Mouse (Mus musculus) midbrain, embryonic 12.5 days (tissue): ENCODE results near the gene Polm. TPM values are rescaled to one million over a fixed set of nuclear protein-coding genes. Genes with fewer than 3 reads are reported as not detected.

ENCODE experiments used
- ATAC-seq: fragments of 200-750 bp; cut with Nextera tagmentation; 2 replicates; pipeline ENCODE4 v1.8.0; 2017; ENCODE audit warnings: low read depth, moderate TSS enrichment, moderate library complexity; ENCODE audit not compliant: low FRiP score
- H3K27ac ChIP-seq: fragments of 300-500 bp; sonication (generic); replicated peaks from 2 replicates; pipeline ENCODE4 v1.5.1; 2016; ENCODE audit warnings: mild to moderate bottlenecking
- H3K27me3 ChIP-seq: fragments of 300-500 bp; sonication (generic); 2 replicates; pipeline ENCODE4 v1.6.1; 2016; ENCODE audit warnings: mild to moderate bottlenecking
- H3K36me3 ChIP-seq: fragments of 300-500 bp; sonication (generic); 2 replicates; pipeline ENCODE4 v1.6.1; 2016
- H3K4me1 ChIP-seq: fragments of 300-500 bp; sonication (generic); 2 replicates; pipeline ENCODE4 v1.6.1; 2016
- H3K4me2 ChIP-seq: fragments of 300-500 bp; sonication (generic); replicated peaks from 2 replicates; pipeline ENCODE4 v1.6.1; 2016; ENCODE audit warnings: mild to moderate bottlenecking, moderate library complexity
- H3K4me3 ChIP-seq: fragments of 300-500 bp; sonication (generic); 2 replicates; pipeline ENCODE4 v1.5.1; 2016; ENCODE audit warnings: mild to moderate bottlenecking
- H3K9ac ChIP-seq: fragments of 300-500 bp; sonication (generic); replicated peaks from 2 replicates; pipeline ENCODE4 v1.6.1; 2016; ENCODE audit warnings: mild to moderate bottlenecking, moderate library complexity
- H3K9me3 ChIP-seq: fragments of 300-500 bp; sonication (generic); 2 replicates; pipeline ENCODE4 v1.6.1; 2016; ENCODE audit warnings: mild to moderate bottlenecking
- WGBS: fragments of 180-500 bp; shearing (Covaris S2); methylation state at CpG from one replicate; pipeline ENCODE4 v1.1.7; 2016; 5-methylcytosine and 5-hydroxymethylcytosine counted together
- polyA plus RNA-seq: library from polyadenylated mRNA; unstranded; fragments of >200 nt; fragmentation: Nextera tagmentation; extraction: Ambion mirVana; gene quantifications from 2 replicates; pipeline ENCODE4 v1.2.1, GENCODE M21; 2016

Gene Polm
- polyA plus RNA-seq, 1 experiment from 2014 or later, result 9.3 TPM

DNA sequence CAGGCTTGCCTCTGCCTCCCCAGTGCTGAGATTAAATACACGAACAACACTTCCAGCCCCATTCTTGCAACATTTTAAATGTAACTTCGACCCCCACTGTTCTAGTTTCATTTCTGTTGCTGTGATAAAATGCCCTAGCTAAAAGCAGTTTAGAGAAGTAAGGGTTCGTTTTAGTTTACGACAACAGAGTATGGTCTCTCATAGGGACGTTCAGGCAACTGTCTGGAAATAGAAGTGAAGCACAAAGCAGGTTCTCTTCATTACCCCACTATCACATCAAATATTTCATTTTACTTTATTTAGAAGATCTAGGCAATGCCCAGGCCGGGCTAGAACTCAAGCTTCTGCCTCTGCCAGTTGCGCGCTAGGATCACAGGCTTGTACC, 50.2 kb downstream of the Polm start:
- 43% methylated on average over 8 of the region's 8 CpGs for WGBS
- Histone ChIP-seq H3K9ac (peak overlapping the region; percentile 88), H3K4me3 (peak overlapping the region; percentile 91), H3K4me2 (peak overlapping the region; percentile 66), H3K27ac (peak overlapping the region; percentile 90; the same call in 1 of the 2 replicates), H3K4me1 (peaks cover 24% of the 10 kb centered on the region), H3K9me3 (no peaks in the 10 kb centered on the region), H3K27me3 (no peaks in the 10 kb centered on the region), H3K36me3 (peaks cover 19% of the 10 kb centered on the region)
- no peak for ATAC-seq

DNA sequence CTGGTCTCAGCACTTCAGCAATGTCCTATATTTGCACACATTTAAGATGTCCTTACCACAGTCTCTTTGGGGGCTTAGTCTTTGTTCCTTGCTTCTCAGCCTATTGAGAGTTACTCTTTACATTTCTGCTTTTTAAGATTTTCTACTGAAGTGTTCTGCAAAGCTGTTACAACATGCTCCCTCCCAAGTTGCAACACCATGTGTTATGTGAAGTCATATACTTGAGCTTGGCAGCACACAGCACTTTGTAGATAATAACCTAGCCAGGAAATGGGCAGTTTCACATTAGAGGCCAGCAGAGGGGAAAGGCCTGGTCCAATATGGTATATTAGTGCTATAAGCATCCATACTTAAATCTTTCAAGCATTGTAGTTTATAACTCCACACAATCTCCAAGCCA, 52.1 kb downstream of the Polm start:
- Histone ChIP-seq H3K9ac (no peak overlapping the region), H3K36me3 (peaks cover 2% of the 10 kb centered on the region; the same call in 1 of the 2 replicates), H3K27ac (no peak overlapping the region), H3K4me1 (peaks cover 24% of the 10 kb centered on the region), H3K4me3 (no peak overlapping the region), H3K9me3 (no peaks in the 10 kb centered on the region), H3K4me2 (no peak overlapping the region), H3K27me3 (no peaks in the 10 kb centered on the region)
- no peak for ATAC-seq

DNA sequence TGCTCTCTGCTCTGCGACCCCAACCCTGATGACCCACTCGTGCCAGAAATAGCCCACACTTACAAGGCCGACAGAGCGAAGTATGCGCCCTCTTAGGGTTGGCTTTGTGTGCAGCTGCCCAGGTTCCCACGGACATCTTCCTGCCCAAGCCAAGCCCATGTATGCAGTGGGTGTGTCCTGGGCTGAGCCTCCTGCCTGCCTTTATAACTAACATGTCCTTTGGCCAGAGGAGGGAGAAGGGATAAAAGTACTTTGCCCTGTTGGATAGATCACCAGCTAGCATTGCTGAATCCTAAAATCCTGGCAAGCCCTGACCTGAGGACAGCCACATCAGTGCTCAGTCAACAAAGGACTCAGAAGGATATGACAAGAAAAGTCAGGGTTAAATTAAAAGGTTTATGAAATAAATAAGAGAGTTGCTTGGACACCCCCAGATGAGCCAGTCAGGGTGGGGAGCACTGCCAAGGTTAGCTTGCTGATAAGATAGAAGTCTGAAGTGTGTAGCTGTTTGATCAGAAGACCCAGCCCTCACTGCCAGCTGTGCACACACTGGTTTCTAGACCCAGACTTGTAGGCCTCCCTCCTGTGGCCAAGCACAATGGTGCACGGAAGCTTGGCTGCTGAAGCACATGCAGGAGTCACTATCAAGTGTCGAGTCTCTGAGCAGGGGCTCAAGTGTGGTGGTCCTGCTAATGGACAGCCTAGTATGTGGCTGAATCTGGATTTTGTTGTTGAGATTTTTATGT, 55.4 kb downstream of the Polm start:
- no peak overlapping the region for H3K27ac ChIP-seq
- H3K4me2 ChIP-seq, result no peak overlapping the region
- H3K36me3 ChIP-seq, result peaks cover 5% of the 10 kb centered on the region; the same call in 1 of the 2 replicates
- no peak for ATAC-seq
- no peaks in the 10 kb centered on the region for H3K9me3 ChIP-seq
- 74% methylated on average over 8 of the region's 8 CpGs for WGBS
- no peak overlapping the region for H3K9ac ChIP-seq
- no peak overlapping the region for H3K4me3 ChIP-seq
- peaks cover 4% of the 10 kb centered on the region for H3K4me1 ChIP-seq
- H3K27me3 ChIP-seq, result no peaks in the 10 kb centered on the region

DNA sequence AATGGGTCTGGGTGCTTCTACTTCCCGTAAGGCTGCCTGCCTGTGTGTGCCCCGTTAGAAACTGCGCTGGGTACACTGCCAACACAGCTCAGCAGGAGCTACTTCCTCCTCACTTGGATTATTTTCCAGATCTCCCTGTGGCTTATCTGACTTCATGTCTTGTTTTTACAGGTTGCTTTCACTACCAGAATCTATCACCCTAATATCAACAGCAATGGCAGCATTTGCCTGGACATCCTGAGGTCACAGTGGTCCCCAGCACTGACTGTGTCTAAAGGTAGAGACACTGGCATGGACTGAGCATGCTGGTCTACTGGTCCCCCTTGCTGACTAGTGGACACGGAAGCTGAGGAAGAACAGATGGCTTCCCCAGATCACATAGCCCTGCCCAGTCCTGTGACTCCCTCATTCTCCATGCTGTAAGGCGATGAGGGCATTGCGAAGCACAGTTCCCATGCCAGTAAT, 57.7 kb downstream of the Polm start:
- Histone ChIP-seq H3K4me3 (no peak overlapping the region), H3K27me3 (no peaks in the 10 kb centered on the region), H3K27ac (no peak overlapping the region), H3K36me3 (peaks cover 5% of the 10 kb centered on the region; the same call in 1 of the 2 replicates), H3K4me1 (no peaks in the 10 kb centered on the region), H3K9ac (no peak overlapping the region), H3K4me2 (no peak overlapping the region), H3K9me3 (no peaks in the 10 kb centered on the region)
- WGBS, result 93% methylated on average over 6 of the region's 6 CpGs
- no peak for ATAC-seq

DNA sequence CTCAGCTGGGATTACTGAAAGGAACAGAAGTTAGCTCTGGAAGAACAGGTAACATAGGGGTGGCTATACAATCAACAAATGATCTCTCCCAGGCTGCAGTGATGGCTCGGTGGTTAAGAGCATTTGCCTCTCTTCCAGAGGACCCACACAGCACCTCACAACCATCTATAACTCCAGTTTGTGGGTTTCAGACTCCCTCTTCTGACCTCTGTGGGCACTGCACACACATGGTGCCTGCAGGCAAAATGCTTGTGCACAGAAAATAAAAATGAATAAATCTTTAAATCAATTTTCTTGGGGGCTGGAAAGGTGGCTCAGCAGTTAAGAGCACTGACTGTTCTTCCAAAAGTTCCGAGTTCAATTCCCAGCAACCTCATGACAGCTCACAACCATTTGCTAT, 59.3 kb downstream of the Polm start:
- Histone ChIP-seq H3K36me3 (peaks cover 5% of the 10 kb centered on the region; the same call in 1 of the 2 replicates), H3K27ac (no peak overlapping the region), H3K4me3 (no peak overlapping the region), H3K4me1 (no peaks in the 10 kb centered on the region), H3K9me3 (no peaks in the 10 kb centered on the region), H3K9ac (no peak overlapping the region), H3K4me2 (no peak overlapping the region), H3K27me3 (no peaks in the 10 kb centered on the region)
- 70% methylated on average over 2 of the region's 2 CpGs for WGBS
- ATAC-seq, result no peak

Other genes with a start within 250 kb of the Polm start
- 154 and 158 TPM in 2 replicates for gene Mrps24, start 122.3 kb downstream of the Polm start, polyA plus RNA-seq
- gene Urgcp, start 75.6 kb downstream of the Polm start, polyA plus RNA-seq, result 25.1 and 25.8 TPM in 2 replicates
- 148 and 149 TPM in 2 replicates for gene Dbnl, start 49.5 kb downstream of the Polm start, polyA plus RNA-seq
- gene Pgam2, start 34.3 kb downstream of the Polm start, polyA plus RNA-seq, result 3.2 and 5.5 TPM in 2 replicates
- gene Aebp1, start 23.9 kb upstream of the Polm start, polyA plus RNA-seq, result 33.1 and 51.5 TPM in 2 replicates
- gene Pold2, start 40.3 kb upstream of the Polm start, polyA plus RNA-seq, result 90.8 and 91.9 TPM in 2 replicates
- 1.2 and 1.4 TPM in 2 replicates for gene Myl7, start 60.8 kb upstream of the Polm start, polyA plus RNA-seq
- 2.6 and 3.0 TPM in 2 replicates for gene Gck, start 112.1 kb upstream of the Polm start, polyA plus RNA-seq
- gene Ykt6, start 117.7 kb upstream of the Polm start, polyA plus RNA-seq, result 57.9 and 59.1 TPM in 2 replicates
- 11.1 and 13.0 TPM in 2 replicates for gene Camk2b, start 228.3 kb upstream of the Polm start, polyA plus RNA-seq